In the genomic region with DNA sequence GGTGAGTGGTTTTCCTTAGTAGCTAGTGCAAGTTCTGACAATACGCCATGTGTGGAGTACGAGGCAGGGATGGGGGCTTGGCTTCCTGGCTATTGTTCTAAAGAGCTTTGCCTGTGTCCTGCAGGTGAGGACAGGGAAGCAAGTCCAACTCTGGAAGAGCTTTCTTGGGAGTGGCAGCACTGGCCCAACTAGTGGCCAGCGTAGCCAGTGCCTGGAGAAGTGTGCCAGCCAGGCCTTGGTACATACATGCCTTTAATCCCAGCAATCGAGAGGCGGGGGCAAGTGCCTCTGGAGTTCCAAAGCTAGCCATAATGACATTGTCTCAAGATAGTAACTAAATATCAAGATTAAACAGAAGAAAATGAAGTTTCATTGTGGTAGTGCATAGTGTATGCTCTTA, we compare ENCODE assay signal across 8 mouse cellular contexts. TPM values are rescaled to one million over a fixed set of nuclear protein-coding genes. Genes with fewer than 3 reads are reported as not detected.
A peak's percentile ranks its signal among the peaks of the same experiment; 100 is the strongest.
DNase-seq lines count a peak whose midpoint lies in the region; ATAC-seq lines count a peak whose summit lies in the region.

No protein-coding gene starts in this region.

- no peaks in the 10 kb centered on the region for H3K27me3 ChIP-seq in embryonic facial prominence, embryonic 13.5 days
- no peaks in the 10 kb centered on the region for H3K27me3 ChIP-seq in hindbrain, embryonic 13.5 days

- peak overlapping the region; percentile 68 for H3K4me2 ChIP-seq in embryonic facial prominence, embryonic 13.5 days
- H3K4me2 ChIP-seq in hindbrain, embryonic 13.5 days, result peak overlapping the region; percentile 63

- peaks cover 20% of the 10 kb centered on the region for H3K4me1 ChIP-seq in embryonic facial prominence, embryonic 13.5 days
- peaks cover 5% of the 10 kb centered on the region for H3K4me1 ChIP-seq in hindbrain, embryonic 13.5 days (replicated peaks)

- no peak overlapping the region for H3K4me3 ChIP-seq in embryonic facial prominence, embryonic 13.5 days
- no peak overlapping the region for H3K4me3 ChIP-seq in hindbrain, embryonic 13.5 days
- H3K4me3 ChIP-seq in macrophage (ENCODE audit: inconsistent target), result no peak overlapping the region

- 62% methylated on average over 5 of the region's 5 CpGs for WGBS in embryonic facial prominence, embryonic 13.5 days
- 66% methylated on average over 5 of the region's 5 CpGs for WGBS in hindbrain, embryonic 13.5 days
- 85% methylated on average over 5 of the region's 5 CpGs for WGBS in macrophage (ENCODE audit: missing documents)

- no peaks in the 10 kb centered on the region for H3K79me2 ChIP-seq in macrophage (ENCODE audit: inconsistent target)

- peak overlapping the region; percentile 99 for H3K27ac ChIP-seq in embryonic facial prominence, embryonic 13.5 days
- peak overlapping the region; percentile 91 for H3K27ac ChIP-seq in hindbrain, embryonic 13.5 days
- H3K27ac ChIP-seq in macrophage, result peak overlapping the region; percentile 90

- ATAC-seq in embryonic facial prominence, embryonic 13.5 days (ENCODE audit: insufficient number of reproducible peaks, insufficient read depth, low FRiP score, low TSS enrichment, low read depth), result no peak
- ATAC-seq in hindbrain, embryonic 13.5 days (ENCODE audit: low FRiP score), result no peak
- no peak; the same call in 1 of the 2 replicates for ATAC-seq in monocyte, adult 5-6 weeks (replicated peaks; ENCODE audit: insufficient number of reproducible peaks, low FRiP score, low TSS enrichment, poor library complexity, severe bottlenecking)
- ATAC-seq in inflammation-experienced regulatory T-cells, adult 6 months, result no peak

- H3K36me3 ChIP-seq in embryonic facial prominence, embryonic 13.5 days, result peaks cover 15% of the 10 kb centered on the region
- H3K36me3 ChIP-seq in hindbrain, embryonic 13.5 days, result peaks cover 5% of the 10 kb centered on the region
- H3K36me3 ChIP-seq in macrophage (ENCODE audit: inconsistent target), result peaks cover 9% of the 10 kb centered on the region; the same call in 1 of the 2 replicates

- peak; percentile 20 to 27 for DNase-seq in spleen, postnatal 10 days (ENCODE audit: low spot score in 2 of 2)
- DNase-seq in spleen, adult 12 weeks (ENCODE audit: low spot score), result no peak
- DNase-seq in ovary, postnatal 36 days (ENCODE audit: low spot score), result no peak

- peak overlapping the region; percentile 62; the same call in 1 of the 2 replicates for H3K9ac ChIP-seq in embryonic facial prominence, embryonic 13.5 days
- peak overlapping the region; percentile 51; the same call in 1 of the 2 replicates for H3K9ac ChIP-seq in hindbrain, embryonic 13.5 days

- H3K9me3 ChIP-seq in embryonic facial prominence, embryonic 13.5 days, result no peaks in the 10 kb centered on the region
- no peaks in the 10 kb centered on the region for H3K9me3 ChIP-seq in hindbrain, embryonic 13.5 days

RNA-seq across cellular contexts. Expression of gene Ssmem1, which starts 0.6 kb away (rescaled TPM):
- polyA plus RNA-seq in embryonic facial prominence, embryonic 13.5 days (2015; fragmentation: Nextera tagmentation; extraction: Ambion mirVana), result 0.23 TPM in 1 of 2 replicates, not detected in the other
- 0.12 and 0.39 TPM in 2 replicates for polyA plus RNA-seq in hindbrain, embryonic 13.5 days (2015; fragmentation: Nextera tagmentation; extraction: Ambion mirVana)
- not detected for total RNA-seq in macrophage (2018; cell fraction: chromatin; rRNA removed)
- under 1 TPM in 5 of 26 experiments, not detected in 21; 0.10 to 0.26 (median 0.15) TPM for total RNA-seq in macrophage (2018; cell fraction: cytosol; rRNA removed)
- under 1 TPM in 2 of 26 experiments, not detected in 24; 0.36 to 0.55 TPM for total RNA-seq in macrophage (2018; cell fraction: nucleus; rRNA removed)
- not detected in 3 replicates for polyA plus RNA-seq in macrophage (2018)
- total RNA-seq in monocyte, adult 5-6 weeks (2017), result not detected in 3 replicates
- polyA plus RNA-seq in inflammation-experienced regulatory T-cells, adult 6 months (2017; shearing (Covaris generic)), result not detected

RNA-seq across cellular contexts. Expression of gene Tmem209, which starts 0.7 kb away (rescaled TPM):
- 30.4 and 35.4 TPM in 2 replicates for polyA plus RNA-seq in embryonic facial prominence, embryonic 13.5 days (2015; fragmentation: Nextera tagmentation; extraction: Ambion mirVana)
- 29.5 and 33.4 TPM in 2 replicates for polyA plus RNA-seq in hindbrain, embryonic 13.5 days (2015; fragmentation: Nextera tagmentation; extraction: Ambion mirVana)
- total RNA-seq in macrophage (2018; cell fraction: chromatin; rRNA removed), result 10 to 100 TPM in 22 of 26 experiments, 1 to 10 TPM in 4; 5.4 to 60.0 (median 27.1) TPM
- 10 to 100 TPM; 12.1 to 36.9 (median 20.6) TPM for total RNA-seq in macrophage (2018; cell fraction: cytosol; rRNA removed)
- 10 to 100 TPM in 22 of 26 experiments, 1 to 10 TPM in 4; 7.7 to 56.1 (median 31.0) TPM for total RNA-seq in macrophage (2018; cell fraction: nucleus; rRNA removed)
- 16.3 to 23.2 TPM (median 16.4 TPM) in 3 replicates for polyA plus RNA-seq in macrophage (2018)
- total RNA-seq in monocyte, adult 5-6 weeks (2017), result 17.6 to 26.6 TPM (median 17.8 TPM) in 3 replicates
- 10 to 100 TPM; 56.2 to 68.8 (median 61.0) TPM for polyA plus RNA-seq in inflammation-experienced regulatory T-cells, adult 6 months (2017; shearing (Covaris generic))

RNA-seq across cellular contexts. Expression of gene Cpa2, which starts 31.1 kb away (rescaled TPM):
- polyA plus RNA-seq in embryonic facial prominence, embryonic 13.5 days (2015; fragmentation: Nextera tagmentation; extraction: Ambion mirVana), result 6.3 and 6.4 TPM in 2 replicates
- polyA plus RNA-seq in hindbrain, embryonic 13.5 days (2015; fragmentation: Nextera tagmentation; extraction: Ambion mirVana), result 6.9 and 8.7 TPM in 2 replicates
- not detected for total RNA-seq in macrophage (2018; cell fraction: chromatin; rRNA removed)
- under 1 TPM in 3 of 26 experiments, not detected in 23; 0.11 to 0.41 (median 0.20) TPM for total RNA-seq in macrophage (2018; cell fraction: cytosol; rRNA removed)
- total RNA-seq in macrophage (2018; cell fraction: nucleus; rRNA removed), result not detected
- 0.20 TPM in 1 of 3 replicates, not detected in the others for polyA plus RNA-seq in macrophage (2018)
- not detected in 3 replicates for total RNA-seq in monocyte, adult 5-6 weeks (2017)
- under 1 TPM in 1 of 3 experiments, not detected in 2; 0.71 TPM for polyA plus RNA-seq in inflammation-experienced regulatory T-cells, adult 6 months (2017; shearing (Covaris generic))

RNA-seq across cellular contexts. Expression of gene Cpa4, which starts 57.9 kb away (rescaled TPM):
- 0.83 and 1.4 TPM in 2 replicates for polyA plus RNA-seq in embryonic facial prominence, embryonic 13.5 days (2015; fragmentation: Nextera tagmentation; extraction: Ambion mirVana)
- polyA plus RNA-seq in hindbrain, embryonic 13.5 days (2015; fragmentation: Nextera tagmentation; extraction: Ambion mirVana), result 1.4 and 1.5 TPM in 2 replicates
- not detected for total RNA-seq in macrophage (2018; cell fraction: chromatin; rRNA removed)
- total RNA-seq in macrophage (2018; cell fraction: cytosol; rRNA removed), result not detected
- not detected for total RNA-seq in macrophage (2018; cell fraction: nucleus; rRNA removed)
- polyA plus RNA-seq in macrophage (2018), result not detected in 3 replicates
- total RNA-seq in monocyte, adult 5-6 weeks (2017), result not detected in 3 replicates
- polyA plus RNA-seq in inflammation-experienced regulatory T-cells, adult 6 months (2017; shearing (Covaris generic)), result not detected

Comparison
In these comparisons a context has a peak if more than half of its experiments do, and no peak if none do; other contexts are left out.
1. DNase-seq: peak in spleen, postnatal 10 days (2 of 2); none in spleen, adult 12 weeks (single experiment) and ovary, postnatal 36 days (single experiment).
2. Peak in every context shown above with its lines, with median percentiles within 50 percentile points of each other: H3K27ac ChIP-seq.